Mouse (Mus musculus) lung, postnatal 25 days (tissue): ENCODE results near the gene Cd2.

Experiments
- DNase-seq: peaks from one replicate; pipeline ENCODE4 v3.0.0; 2022; ENCODE audit warnings: low spot score

The Cd2 gene

GRCm38 (mm10) chr3:101287911-101288311, at the start of gene Cd2:
TSS of gene Cd2 (minus strand) at chr3:101287939.
- DNase-seq, result peak; percentile 52

- no peak for DNase-seq
Observed at GRCm38 (mm10) chr3:101328617-101329016, 40.9 kb upstream of the Cd2 start.

- DNase-seq, result no peak
Observed at GRCm38 (mm10) chr3:101327248-101327647, 39.5 kb upstream of the Cd2 start.

GRCm38 (mm10) chr3:101322437-101322836, 34.7 kb upstream of the Cd2 start:
- no peak for DNase-seq

GRCm38 (mm10) chr3:101320874-101321273, 33.1 kb upstream of the Cd2 start:
- DNase-seq, result no peak

GRCm38 (mm10) chr3:101318516-101319170, 30.9 kb upstream of the Cd2 start:
- DNase-seq, result no peak

- DNase-seq, result no peak
Observed at GRCm38 (mm10) chr3:101318115-101318514, 30.4 kb upstream of the Cd2 start.

GRCm38 (mm10) chr3:101314954-101315353, 27.2 kb upstream of the Cd2 start:
- DNase-seq, result no peak

GRCm38 (mm10) chr3:101313266-101314051, 25.7 kb upstream of the Cd2 start:
- DNase-seq, result no peak

GRCm38 (mm10) chr3:101310977-101311376, 23.2 kb upstream of the Cd2 start:
- DNase-seq, result no peak

- DNase-seq, result no peak
Observed at GRCm38 (mm10) chr3:101309626-101310025, 21.9 kb upstream of the Cd2 start.

GRCm38 (mm10) chr3:101306090-101306489, 18.4 kb upstream of the Cd2 start:
- no peak for DNase-seq

- DNase-seq, result no peak
Observed at GRCm38 (mm10) chr3:101305046-101305445, 17.3 kb upstream of the Cd2 start.

- peak; percentile 64 for DNase-seq
Observed at GRCm38 (mm10) chr3:101304156-101304555, 16.4 kb upstream of the Cd2 start.

GRCm38 (mm10) chr3:101300271-101301071, 12.7 kb upstream of the Cd2 start:
- DNase-seq, result no peak

- no peak for DNase-seq
Observed at GRCm38 (mm10) chr3:101299591-101299990, 11.9 kb upstream of the Cd2 start.

- DNase-seq, result no peak
Observed at GRCm38 (mm10) chr3:101297221-101297620, 9.5 kb upstream of the Cd2 start.

- DNase-seq, result no peak
Observed at GRCm38 (mm10) chr3:101295931-101296820, 8.4 kb upstream of the Cd2 start.

GRCm38 (mm10) chr3:101295366-101295867, 7.7 kb upstream of the Cd2 start:
- peak; percentile 91 for DNase-seq

GRCm38 (mm10) chr3:101294487-101295365, 7.0 kb upstream of the Cd2 start:
- DNase-seq, result no peak
